Mouse (Mus musculus) CH12.LX (cell line): ENCODE measurements at regions not wholly inside any gene's neighbourhood (a gene's known extent, or its start where the extent isn't known, plus 50 kb on each side); places are given as distances from the start of the nearest gene placed in this dataset.

Experiments
- DNase-seq: peaks from one replicate; pipeline ENCODE4 v3.0.0-alpha.2; 2013; ENCODE audit errors: extremely low read depth
- H3K27ac ChIP-seq: 2 replicates; pipeline ENCODE4 v1.5.1; 2012; ENCODE audit warnings: low read depth, mild to moderate bottlenecking, control low read depth, moderate library complexity; ENCODE audit not compliant: insufficient read depth
- H3K27me3 ChIP-seq: replicated peaks from 2 replicates; pipeline ENCODE3; 2012; ENCODE audit warnings: inconsistent platforms
- H3K36me3 ChIP-seq, 2 experiments: replicated peaks in 1 of 2; 2 replicates each; pipeline versions ENCODE3 to v1.6.1; 2012; ENCODE audit warnings: inconsistent platforms in 1 of 2, low read length in 1 of 2, mild to moderate bottlenecking in 1 of 2, mixed read lengths in 1 of 2, moderate library complexity in 1 of 2; ENCODE audit not compliant: control insufficient read depth in 1 of 2, insufficient read depth in 1 of 2
- H3K4me1 ChIP-seq, 2 experiments: 2 replicates each; pipeline ENCODE4 v1.6.1; 2012; ENCODE audit warnings: inconsistent platforms in 1 of 2, moderate library complexity in 1 of 2; ENCODE audit not compliant: insufficient read depth in 2 of 2, control insufficient read depth in 1 of 2
- H3K4me2 ChIP-seq: 2 replicates; pipeline ENCODE4 v1.6.1; 2012; ENCODE audit warnings: low read depth, mild to moderate bottlenecking, control low read depth; ENCODE audit not compliant: poor library complexity, insufficient read depth, severe bottlenecking
- H3K4me3 ChIP-seq, 3 experiments: fragments of 150-350 bp in 1 of 3; sonication (generic) in 1 of 3; replicated peaks in 1 of 3; 2 replicates each; pipeline versions ENCODE3 to v1.5.1; 2011 to 2012; ENCODE audit warnings: low read depth in 2 of 3, low read length in 2 of 3, mild to moderate bottlenecking in 2 of 3, moderate library complexity in 2 of 3, control low read depth in 1 of 3, improper control_type of control experiment in 1 of 3, inconsistent platforms in 1 of 3, mixed read lengths in 1 of 3; ENCODE audit not compliant: poor library complexity in 1 of 3
- H3K79me2 ChIP-seq: replicated peaks from 2 replicates; pipeline ENCODE4 v1.6.1; 2012; ENCODE audit warnings: mild to moderate bottlenecking, moderate library complexity; ENCODE audit not compliant: control insufficient read depth, poor library complexity, insufficient read depth, severe bottlenecking; ENCODE audit errors: extremely low read depth
- H3K9ac ChIP-seq: 2 replicates; pipeline ENCODE4 v1.6.1; 2012; ENCODE audit warnings: low read depth, mild to moderate bottlenecking, control low read depth, moderate library complexity; ENCODE audit not compliant: insufficient read depth
- H3K9me3 ChIP-seq: replicated peaks from 2 replicates; pipeline ENCODE3; 2012; ENCODE audit warnings: low read length, inconsistent platforms, mixed read lengths
- BHLHE40 ChIP-seq: IDR thresholded peaks from 2 replicates; pipeline ENCODE4 v1.6.1; 2011; ENCODE audit warnings: mild to moderate bottlenecking, low read depth, low read length, improper control_type of control experiment
- CHD1 ChIP-seq: IDR thresholded peaks from 2 replicates; pipeline ENCODE4 v1.6.1; 2012; ENCODE audit warnings: low read depth, low read length, improper control_type of control experiment, inconsistent platforms
- CTCF ChIP-seq, 2 experiments: IDR thresholded peaks in 1 of 2; conservative IDR thresholded peaks in 1 of 2; 2 replicates each; pipeline ENCODE4 v1.5.1; 2011 to 2012; ENCODE audit warnings: low read depth in 2 of 2, low read length in 2 of 2, improper control_type of control experiment in 1 of 2, inconsistent platforms in 1 of 2, mild to moderate bottlenecking in 1 of 2, moderate library complexity in 1 of 2
- E2F4 ChIP-seq: IDR thresholded peaks from 2 replicates; pipeline ENCODE4 v1.6.1; 2011; ENCODE audit warnings: low read depth, low read length, improper control_type of control experiment; ENCODE audit not compliant: insufficient replicate concordance
- ELF1 ChIP-seq: IDR thresholded peaks from 2 replicates; pipeline ENCODE4 v1.6.1; 2014; ENCODE audit warnings: low read depth, mild to moderate bottlenecking, inconsistent platforms, low read length, improper control_type of control experiment
- ETS1 ChIP-seq: conservative IDR thresholded peaks from 2 replicates; pipeline ENCODE4 v1.6.1; 2012; ENCODE audit warnings: low read depth, mild to moderate bottlenecking, inconsistent platforms, low read length, improper control_type of control experiment, moderate library complexity
- GABPA ChIP-seq: IDR thresholded peaks from 2 replicates; pipeline ENCODE4 v1.6.1; 2012; ENCODE audit warnings: low read depth, low read length, improper control_type of control experiment, inconsistent platforms; ENCODE audit not compliant: insufficient replicate concordance
- HCFC1 ChIP-seq: IDR thresholded peaks from 2 replicates; pipeline ENCODE4 v1.6.1; 2012; ENCODE audit warnings: low read depth, mild to moderate bottlenecking, inconsistent platforms, low read length, improper control_type of control experiment
- IRF4 ChIP-seq: IDR thresholded peaks from 2 replicates; pipeline ENCODE4 v1.6.1; 2014; ENCODE audit warnings: low read depth, mild to moderate bottlenecking, inconsistent platforms, low read length, improper control_type of control experiment
- JUND ChIP-seq: conservative IDR thresholded peaks from 2 replicates; pipeline ENCODE4 v1.6.1; 2011; ENCODE audit warnings: low read depth, low read length, improper control_type of control experiment
- KAT2A ChIP-seq: IDR thresholded peaks from 2 replicates; pipeline ENCODE4 v1.6.1; 2012; ENCODE audit warnings: low read length, improper control_type of control experiment, inconsistent platforms; ENCODE audit not compliant: insufficient replicate concordance
- MAFK ChIP-seq: IDR thresholded peaks from 2 replicates; pipeline ENCODE4 v1.6.1; 2011; ENCODE audit warnings: low read length, improper control_type of control experiment; ENCODE audit not compliant: insufficient replicate concordance
- MAZ ChIP-seq: IDR thresholded peaks from 2 replicates; pipeline ENCODE4 v1.6.1; 2012; ENCODE audit warnings: low read depth, mild to moderate bottlenecking, inconsistent platforms, low read length, improper control_type of control experiment, moderate library complexity
- MEF2A ChIP-seq: IDR thresholded peaks from 2 replicates; pipeline ENCODE4 v1.6.1; 2014; ENCODE audit warnings: low read depth, mild to moderate bottlenecking, inconsistent platforms, low read length, improper control_type of control experiment, borderline replicate concordance
- MXI1 ChIP-seq: IDR thresholded peaks from 2 replicates; pipeline ENCODE4 v1.6.1; 2011; ENCODE audit warnings: mild to moderate bottlenecking, low read depth, low read length, improper control_type of control experiment
- MYC ChIP-seq: IDR thresholded peaks from 2 replicates; pipeline ENCODE4 v1.6.1; 2011; ENCODE audit warnings: low read depth, mild to moderate bottlenecking, improper control_type of control experiment, low read length
- PAX5 ChIP-seq: IDR thresholded peaks from 2 replicates; pipeline ENCODE4 v1.6.1; 2012; ENCODE audit warnings: low read length, inconsistent platforms, mixed read lengths
- POLR2A ChIP-seq: IDR thresholded peaks from 2 replicates; pipeline ENCODE4 v1.6.1; 2011; ENCODE audit warnings: low read depth, mild to moderate bottlenecking, improper control_type of control experiment, low read length
- POLR2AphosphoS2 ChIP-seq: IDR thresholded peaks from 2 replicates; pipeline ENCODE4 v1.6.1; 2011; ENCODE audit warnings: low read depth, low read length, improper control_type of control experiment
- SIN3A ChIP-seq: IDR thresholded peaks from 2 replicates; pipeline ENCODE4 v1.6.1; 2012; ENCODE audit warnings: low read length, improper control_type of control experiment, inconsistent platforms
- SMC3 ChIP-seq: IDR thresholded peaks from 2 replicates; pipeline ENCODE4 v1.6.1; 2011; ENCODE audit warnings: low read depth, low read length, improper control_type of control experiment
- USF1 ChIP-seq: IDR thresholded peaks from 2 replicates; pipeline ENCODE4 v1.6.1; 2014; ENCODE audit warnings: low read depth, mild to moderate bottlenecking, inconsistent platforms, low read length, improper control_type of control experiment
- USF2 ChIP-seq: conservative IDR thresholded peaks from 2 replicates; pipeline ENCODE4 v1.6.1; 2011; ENCODE audit warnings: low read depth, low read length, improper control_type of control experiment
- ZC3H11A ChIP-seq: IDR thresholded peaks from 2 replicates; pipeline ENCODE4 v1.6.1; 2012; ENCODE audit warnings: low read depth, mild to moderate bottlenecking, inconsistent platforms, low read length, improper control_type of control experiment
- ZKSCAN1 ChIP-seq: IDR thresholded peaks from 2 replicates; pipeline ENCODE4 v1.6.1; 2012; ENCODE audit warnings: low read depth, inconsistent platforms, low read length, improper control_type of control experiment, borderline replicate concordance
- ZMIZ1 ChIP-seq: IDR thresholded peaks from 2 replicates; pipeline ENCODE4 v1.6.1; 2012; ENCODE audit warnings: low read depth, mild to moderate bottlenecking, inconsistent platforms, low read length, improper control_type of control experiment
- ZNF384 ChIP-seq: IDR thresholded peaks from 2 replicates; pipeline ENCODE4 v1.6.1; 2012; ENCODE audit warnings: low read depth, low read length, improper control_type of control experiment, inconsistent platforms
- dilution Hi-C: fragments of 300-500 bp; cut with MboI; formaldehyde crosslinking; loops from 2 replicates; pipeline ENCODE4 v1.14.3; 2020; ENCODE audit warnings: low sequenced_read_pairs; ENCODE audit not compliant: extremely low pct_unique_long_range_greater_than_20kb, extremely low pct_ligation_motif_present
- in situ Hi-C: fragments of 300-500 bp; cut with MboI; formaldehyde crosslinking; loops from 3 replicates; pipeline ENCODE4 v1.14.3; 2019; ENCODE audit warnings: low sequenced_read_pairs, low pct_ligation_motif_present, low pct_unique_long_range_greater_than_20kb, mixed read lengths

GRCm38 (mm10) chr14:85757343-85757742, 1314.0 kb downstream of the Pcdh17 start:
- Histone ChIP-seq H3K4me2 (no peak overlapping the region), H3K36me3 (no peaks in the 10 kb centered on the region), H3K27ac (no peak overlapping the region), H3K4me1 (no peaks in the 10 kb centered on the region), H3K79me2 (no peaks in the 10 kb centered on the region), H3K9me3 (peaks cover 17% of the 10 kb centered on the region), H3K4me3 (no peak overlapping the region), H3K27me3 (no peaks in the 10 kb centered on the region), H3K9ac (no peak overlapping the region)
- TF ChIP-seq MYC, result no peak
- no peak for TF ChIP-seq MAZ
- no peak for TF ChIP-seq KAT2A
- no peak for TF ChIP-seq ETS1
- no peak for TF ChIP-seq HCFC1
- TF ChIP-seq MEF2A, result no peak
- no peak for TF ChIP-seq MAFK
- no peak for TF ChIP-seq USF2
- TF ChIP-seq CTCF (conservative IDR thresholded peaks at IDR 0.05 in 1 of 2, IDR thresholded peaks at IDR 0.05 in 1 of 2; ENCODE audit: low read depth in 2 of 2, low read length in 2 of 2), result no peak
- TF ChIP-seq POLR2A, result no peak
- TF ChIP-seq CHD1, result no peak
- no peak for TF ChIP-seq POLR2AphosphoS2
- no peak for DNase-seq
- dilution Hi-C loops, result no loop called here
- in situ Hi-C loops, result no loop called here

- peaks cover 14% of the 10 kb centered on the region for H3K9me3 ChIP-seq
- H3K4me3 ChIP-seq, result no peak overlapping the region
- no peak for TF ChIP-seq PAX5
- TF ChIP-seq SIN3A, result no peak
- no peak for TF ChIP-seq USF2
- no peak for TF ChIP-seq ZKSCAN1
- TF ChIP-seq SMC3, result no peak
- TF ChIP-seq ETS1, result no peak
- TF ChIP-seq USF1, result no peak
- no peak for TF ChIP-seq ELF1
- no peak for TF ChIP-seq MAFK
- TF ChIP-seq JUND, result no peak
- TF ChIP-seq E2F4, result no peak
- no peak for TF ChIP-seq HCFC1
- no peak for TF ChIP-seq CHD1
- TF ChIP-seq GABPA, result no peak
- no peak for TF ChIP-seq ZNF384
- no peak for TF ChIP-seq IRF4
- TF ChIP-seq ZC3H11A, result no peak
- TF ChIP-seq BHLHE40, result no peak
- no peak for TF ChIP-seq MXI1
- no peak for TF ChIP-seq ZMIZ1
- TF ChIP-seq, all 38 proteins: peak for 0
- no peaks in the 10 kb centered on the region for H3K36me3 ChIP-seq
- no peak overlapping the region for H3K27ac ChIP-seq
- H3K9ac ChIP-seq, result no peak overlapping the region
- dilution Hi-C loops, result no loop called here
- no peak for DNase-seq
- H3K4me2 ChIP-seq, result no peak overlapping the region
- H3K27me3 ChIP-seq, result no peaks in the 10 kb centered on the region
- in situ Hi-C loops, result no loop called here
- no peaks in the 10 kb centered on the region for H3K79me2 ChIP-seq
- no peaks in the 10 kb centered on the region for H3K4me1 ChIP-seq
Observed at GRCm38 (mm10) chr14:85738567-85738966, 1295.2 kb downstream of the Pcdh17 start.
